Mouse (Mus musculus) lung, adult 18-20 months (tissue): ENCODE results near the gene Gsdma.

Experiments
- DNase-seq, 2 experiments: peaks; one replicate each; pipeline ENCODE4 v3.0.0; 2022; ENCODE audit warnings: mixed read lengths in 2 of 2

The Gsdma gene

DNA sequence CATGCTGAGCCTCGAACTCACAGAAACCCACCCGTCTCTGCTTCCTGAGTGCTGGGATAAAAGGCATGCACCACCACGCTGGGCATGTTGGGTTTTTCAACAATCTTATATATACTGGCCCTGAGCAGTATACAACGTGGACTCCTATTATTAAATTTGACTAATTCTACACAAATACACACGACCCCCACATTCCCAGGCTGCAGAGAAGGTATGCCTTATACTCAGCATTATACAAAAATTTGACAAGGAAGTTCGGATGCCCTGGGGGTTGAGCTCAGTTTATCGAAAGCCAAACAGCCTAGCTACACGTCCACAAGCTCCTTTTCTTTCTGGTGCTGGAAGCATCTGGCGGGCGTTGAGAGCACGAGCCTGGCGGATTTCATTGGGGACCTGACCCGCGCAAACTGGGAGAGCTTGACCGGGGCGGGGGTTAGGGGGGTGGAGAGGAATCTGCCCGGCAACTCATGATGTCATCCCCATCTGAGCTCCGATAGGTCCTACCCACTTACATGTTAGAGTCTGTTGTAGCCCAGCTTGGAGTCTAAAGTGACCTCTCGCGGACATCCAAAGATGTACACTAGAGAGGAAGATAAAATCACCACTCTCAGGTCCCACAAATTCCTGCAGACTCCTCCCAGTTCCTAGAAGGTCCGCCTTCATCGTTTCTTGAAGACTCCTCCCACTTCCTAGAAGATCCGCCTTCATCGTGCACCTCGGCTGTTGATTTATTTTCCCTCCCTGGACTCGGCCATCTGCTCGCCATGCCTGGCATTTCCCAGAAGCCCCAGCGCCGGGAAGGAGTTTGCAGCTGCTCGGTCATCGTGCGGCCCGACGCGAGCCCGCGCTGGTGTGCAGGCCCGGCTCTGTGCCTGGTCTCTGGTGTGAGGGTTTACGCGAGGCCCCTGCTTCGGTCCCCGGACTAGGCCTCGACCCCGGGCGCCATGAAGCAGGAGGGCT lies 17.9 kb downstream of the Gsdma start, which contains the start of gene Psmd3:
Gene Psmd3, plus strand, starts transcription at position 769 of the 960 bp plus-strand sequence.
- DNase-seq, result peak; percentile 96 to 97

GRCm38 (mm10) chr11:98682811-98683210 lies 18.7 kb downstream of the Gsdma start:
- no peak for DNase-seq

- no peak for DNase-seq
Observed at GRCm38 (mm10) chr11:98685642-98686041, 21.5 kb downstream of the Gsdma start.

DNA sequence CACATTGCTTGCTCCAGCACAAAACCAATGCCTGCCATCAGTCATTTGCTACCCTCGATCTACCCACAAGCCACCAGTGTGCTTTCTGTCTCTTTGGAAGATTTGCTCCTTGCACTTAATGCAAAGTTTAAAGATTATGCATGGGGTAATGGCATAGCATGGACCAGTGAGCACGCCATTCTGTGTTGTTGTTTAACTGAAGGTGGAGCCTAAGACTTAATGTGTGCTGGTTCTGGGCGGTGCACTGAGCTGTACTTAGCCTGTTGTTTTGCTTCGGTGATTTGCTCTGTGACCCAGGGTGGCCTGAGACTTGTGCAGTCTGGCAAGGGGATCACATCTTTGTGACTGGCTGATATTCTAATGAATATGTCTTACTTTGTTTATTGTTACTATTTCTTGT lies 22.8 kb downstream of the Gsdma start:
- DNase-seq, result no peak

DNA sequence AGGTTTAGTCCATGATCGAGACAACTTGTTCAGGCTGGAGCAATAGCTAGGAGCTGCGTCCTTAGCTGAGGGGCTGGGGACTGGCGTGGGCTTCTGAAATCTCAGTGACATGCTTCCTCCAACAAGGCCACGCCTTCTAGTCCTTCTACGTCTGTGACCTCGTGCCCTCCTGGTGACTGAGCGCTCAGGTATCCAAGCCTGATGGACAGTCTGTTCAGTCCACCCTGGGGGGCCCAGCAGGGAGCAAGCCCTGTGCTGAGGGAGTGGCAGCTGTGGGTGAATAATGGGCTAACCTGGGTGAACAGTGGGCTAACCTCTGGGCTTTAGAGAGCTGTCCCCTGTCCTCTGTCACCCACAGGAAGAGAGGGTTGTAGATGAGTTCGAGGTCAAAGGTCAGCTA lies 23.9 kb downstream of the Gsdma start:
- no peak for DNase-seq

- DNase-seq, result no peak
Observed at GRCm38 (mm10) chr11:98693201-98693600, 29.1 kb downstream of the Gsdma start.

GRCm38 (mm10) chr11:98693746-98694145 lies 29.6 kb downstream of the Gsdma start:
- no peak for DNase-seq

DNA sequence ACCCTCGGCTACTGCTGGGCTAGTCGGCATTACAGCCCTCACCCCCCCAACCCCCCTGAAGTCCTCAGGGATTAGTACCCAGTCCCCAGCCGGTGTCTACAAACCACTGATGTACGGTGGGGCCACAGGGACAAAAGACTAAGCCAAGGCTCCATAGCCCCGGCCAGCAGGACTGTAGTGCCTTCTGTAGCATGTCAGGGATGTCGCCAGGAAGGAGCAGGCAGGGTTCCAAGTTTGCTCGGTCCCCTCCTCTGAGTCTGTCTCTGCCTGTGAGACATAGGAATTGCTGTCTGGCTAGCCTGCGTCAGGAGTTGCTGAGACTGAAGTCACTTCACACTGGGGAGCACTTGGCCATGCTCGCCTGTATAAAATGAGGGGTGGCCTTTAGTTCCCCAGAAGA lies 30.1 kb downstream of the Gsdma start:
- DNase-seq, result no peak

GRCm38 (mm10) chr11:98695408-98695807 lies 31.3 kb downstream of the Gsdma start:
- no peak for DNase-seq

DNA sequence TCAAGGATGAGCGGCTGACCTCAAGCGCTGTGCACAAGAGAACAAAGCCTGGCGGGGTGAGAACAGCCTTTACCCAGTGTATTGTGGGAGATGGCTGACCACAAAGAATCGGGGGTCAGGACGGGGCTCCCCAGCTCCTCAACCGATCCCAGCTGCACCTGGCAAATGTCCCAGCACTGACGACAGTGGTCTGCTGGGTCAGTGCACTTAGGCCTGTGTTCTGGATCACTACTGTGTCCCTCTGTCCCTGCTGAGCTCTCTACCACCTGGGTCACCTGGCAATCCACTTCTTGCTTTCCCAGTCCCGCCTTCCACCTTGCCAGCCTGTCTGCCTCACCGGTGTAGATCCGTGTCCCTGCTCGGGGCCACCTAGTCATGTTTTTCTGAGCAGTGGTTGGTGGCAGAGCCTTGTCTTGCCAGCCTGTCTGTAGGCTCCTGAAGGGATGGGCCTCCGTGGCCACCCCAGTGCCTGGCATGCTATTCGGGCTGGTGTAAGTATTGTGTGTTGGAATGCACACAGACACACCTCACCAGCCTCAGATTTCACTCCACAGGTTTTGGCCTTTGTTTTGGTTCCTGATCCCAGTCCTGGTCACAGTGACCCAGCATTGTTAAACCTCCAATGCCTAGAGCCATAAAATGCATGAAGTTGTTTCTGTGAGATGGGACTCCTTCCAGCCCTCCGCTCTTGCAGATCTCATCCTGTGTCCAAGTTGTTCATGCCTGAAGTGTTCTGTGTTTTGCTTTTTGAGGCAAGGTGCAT lies 32.5 kb downstream of the Gsdma start:
- DNase-seq, result peak in 1 of 2 experiments; percentile 55

GRCm38 (mm10) chr11:98697225-98697624 lies 33.1 kb downstream of the Gsdma start:
- DNase-seq, result no peak

DNA sequence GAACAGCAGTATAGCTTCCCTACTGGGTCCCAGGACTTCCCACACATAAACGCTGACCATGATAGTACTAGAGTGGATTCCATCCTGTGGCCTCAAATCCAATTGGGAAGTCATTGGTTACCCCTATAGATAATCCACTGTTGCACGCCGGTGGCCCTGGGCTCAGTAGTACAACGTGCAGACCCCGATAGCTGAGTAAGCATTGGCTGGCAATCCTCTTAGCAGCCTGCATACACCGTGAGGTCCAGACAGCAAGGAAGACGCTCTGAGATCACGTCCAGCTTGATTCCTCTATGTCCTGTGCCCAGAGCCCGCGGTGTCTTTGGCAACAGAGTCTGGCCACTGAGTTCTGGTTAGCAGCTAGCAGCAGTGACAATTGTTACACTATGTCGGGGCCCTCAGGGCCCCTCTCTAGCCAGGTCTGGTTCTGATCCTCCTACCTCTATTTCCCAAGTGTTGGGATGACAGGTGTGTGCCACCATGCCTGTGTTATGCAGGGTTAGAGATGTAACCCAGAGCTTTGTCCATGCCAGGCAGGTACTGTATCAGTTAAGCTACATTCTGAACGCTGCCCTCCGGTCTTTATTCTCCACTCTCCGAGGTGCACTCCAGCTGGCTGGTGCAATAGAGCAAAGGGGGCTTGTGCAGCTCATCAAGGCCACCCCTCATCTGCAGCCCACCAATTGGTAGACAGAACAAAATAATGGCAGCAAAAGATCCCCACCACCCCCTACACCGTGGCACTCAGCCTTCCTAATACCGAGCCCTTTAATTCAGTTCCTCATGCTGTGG lies 34.9 kb downstream of the Gsdma start:
- DNase-seq, result no peak

- peak; percentile 80 to 81 for DNase-seq
Observed at GRCm38 (mm10) chr11:98699911-98700310, 35.8 kb downstream of the Gsdma start.

DNA sequence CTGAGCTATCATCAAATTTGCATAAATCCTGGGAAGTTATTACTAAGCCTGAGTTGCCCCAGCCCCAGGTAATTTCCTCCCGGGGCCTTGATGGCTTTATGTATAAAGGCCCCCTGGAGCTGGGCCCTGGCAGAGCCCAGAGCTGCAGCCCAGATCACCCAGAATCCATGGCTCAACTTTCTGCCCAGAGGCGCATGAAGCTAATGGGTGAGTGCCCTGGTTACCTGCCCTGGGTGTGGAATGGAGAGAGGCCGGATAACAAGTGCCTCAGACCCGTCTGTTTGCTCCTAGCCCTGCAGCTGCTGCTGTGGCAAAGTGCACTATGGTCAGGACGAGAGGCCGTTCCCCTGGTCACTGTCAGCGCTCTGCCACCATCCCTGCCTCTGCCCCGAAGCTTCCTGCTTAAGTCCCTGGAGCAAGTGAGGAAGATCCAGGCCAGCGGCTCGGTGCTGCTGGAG lies 37.1 kb downstream of the Gsdma start, which contains the start of gene Csf3:
Gene Csf3, plus strand, starts transcription at position 51 of the 458 bp plus-strand sequence.
- DNase-seq, result no peak

DNA sequence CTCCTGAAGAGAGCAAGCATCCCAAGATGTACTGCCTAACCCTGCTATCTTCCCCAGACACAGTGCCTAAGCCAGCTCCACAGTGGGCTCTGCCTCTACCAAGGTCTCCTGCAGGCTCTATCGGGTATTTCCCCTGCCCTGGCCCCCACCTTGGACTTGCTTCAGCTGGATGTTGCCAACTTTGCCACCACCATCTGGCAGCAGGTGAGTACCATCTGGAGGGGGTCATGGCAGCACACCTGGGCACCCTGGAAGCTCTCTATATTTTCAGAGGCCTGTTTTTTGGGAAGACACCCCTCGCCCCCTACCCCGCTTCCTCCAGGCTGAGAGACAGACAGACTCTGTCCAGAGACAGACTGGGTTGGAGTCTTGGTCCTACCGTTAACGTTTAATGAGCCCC lies 38.2 kb downstream of the Gsdma start:
- no peak for DNase-seq

GRCm38 (mm10) chr11:98705021-98705420 lies 40.9 kb downstream of the Gsdma start:
- no peak for DNase-seq

DNA sequence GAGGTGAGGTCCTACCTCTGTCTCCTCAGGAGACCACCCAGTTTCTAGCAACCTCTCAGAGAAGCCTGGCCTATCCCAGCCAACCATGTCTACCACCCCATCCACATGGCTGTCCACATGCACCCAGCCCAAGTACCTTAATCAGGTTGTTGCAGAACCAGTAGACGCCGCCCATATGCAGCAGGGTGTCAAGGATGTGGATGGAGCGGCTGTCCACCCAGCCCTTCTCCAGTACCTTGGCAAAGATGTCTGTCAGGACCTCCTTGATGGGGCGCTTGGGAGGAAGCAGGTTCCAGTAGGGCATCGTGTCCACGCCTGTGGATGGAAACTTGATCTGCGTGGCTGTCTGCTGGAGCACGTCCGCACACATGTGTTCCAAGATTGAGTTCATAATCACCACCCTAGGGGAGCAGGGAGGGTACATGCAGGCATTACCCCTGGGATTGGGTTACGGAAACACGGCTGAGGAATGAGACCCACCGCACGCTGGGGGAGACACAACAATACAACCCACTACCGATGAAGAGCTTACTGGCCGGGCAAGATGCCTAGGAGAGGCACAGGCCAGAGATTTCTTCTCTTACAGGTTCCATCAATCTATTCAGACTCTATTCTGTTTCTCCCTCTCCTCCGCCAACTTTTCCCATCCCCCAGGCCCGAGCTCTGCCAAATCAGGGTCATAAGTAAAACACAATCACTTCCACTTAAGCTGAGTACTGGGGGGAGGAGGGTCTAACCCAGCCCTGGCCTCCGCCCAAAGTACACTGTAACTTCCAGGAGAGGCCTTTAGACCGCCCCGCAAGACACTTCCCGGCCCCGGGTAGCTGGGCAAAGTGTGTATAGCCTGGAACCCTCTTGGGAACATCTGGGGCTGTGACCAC lies 43.5 kb downstream of the Gsdma start:
- DNase-seq, result peak; percentile 82 to 87

DNA sequence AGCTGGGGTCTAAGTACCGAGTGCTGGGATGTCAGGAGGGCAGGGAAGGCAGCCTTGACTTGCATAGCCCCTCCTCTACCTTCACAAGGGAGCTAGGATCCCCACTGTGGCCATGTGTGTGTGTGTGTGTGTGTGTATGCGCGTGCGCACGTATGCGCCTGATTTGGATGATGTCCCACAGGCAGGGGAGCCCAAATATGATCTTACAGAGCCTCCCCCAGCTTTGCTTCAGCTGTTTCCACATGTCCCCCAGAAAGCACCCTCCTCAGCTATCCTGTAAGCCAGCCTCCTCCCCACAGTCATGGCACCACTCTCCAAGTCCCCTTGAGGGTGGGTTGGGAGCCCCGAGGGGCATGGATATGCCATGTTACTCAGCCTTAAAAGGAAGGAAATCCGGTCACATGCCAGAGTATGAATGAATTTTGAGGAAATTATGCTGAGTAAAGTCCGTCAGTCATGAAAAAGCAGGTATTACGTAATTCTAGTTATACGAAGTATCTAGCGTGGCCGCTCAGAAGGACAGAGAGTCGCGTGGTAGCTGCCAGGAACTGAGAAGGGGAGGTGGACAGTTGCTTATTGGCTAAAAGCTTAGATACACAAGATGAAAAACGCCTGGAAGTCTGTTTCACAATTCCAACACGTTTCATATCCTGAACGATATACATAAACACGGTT lies 44.3 kb downstream of the Gsdma start:
- peak; percentile 68 to 83 for DNase-seq

- DNase-seq, result peak; percentile 48 to 49
Observed at GRCm38 (mm10) chr11:98709001-98709741, 45.0 kb downstream of the Gsdma start.

GRCm38 (mm10) chr11:98710416-98711045 lies 46.4 kb downstream of the Gsdma start:
- peak; percentile 85 to 89 for DNase-seq
